Mouse (Mus musculus): Measurements from ENCODE around the gene Smg6. TPM values are rescaled to one million over a fixed set of nuclear protein-coding genes. Genes with fewer than 3 reads are reported as not detected.
A peak's percentile ranks its signal among the peaks of the same experiment; 100 is the strongest.

Smg6 gene
- polyA plus RNA-seq, 1 experiment from 2014 or later: 18.5 TPM

- 88% methylated on average over 2 of the region's 2 CpGs for WGBS
- H3K4me3 ChIP-seq (ENCODE audit: low read depth, low read length): no peak overlapping the region
- H3K36me3 ChIP-seq (ENCODE audit: control insufficient read depth, insufficient read depth, low read length): no peaks in the 10 kb centered on the region
- no peak for ATAC-seq (ENCODE audit: insufficient number of reproducible peaks, low FRiP score, low TSS enrichment, low read depth)
- H3K4me2 ChIP-seq (ENCODE audit: low read depth, severe bottlenecking): no peak overlapping the region
- no peaks in the 10 kb centered on the region for H3K27me3 ChIP-seq (ENCODE audit: control insufficient read depth, insufficient read depth, low read length)
- H3K9me3 ChIP-seq (ENCODE audit: control insufficient read depth, low read length): no peaks in the 10 kb centered on the region
- H3K9ac ChIP-seq (ENCODE audit: low read length): no peak overlapping the region
- no peak for DNase-seq (ENCODE audit: low spot score)
- H3K27ac ChIP-seq (replicated peaks; ENCODE audit: low read depth, low read length): no peak overlapping the region
- peaks cover 36% of the 10 kb centered on the region for H3K4me1 ChIP-seq (ENCODE audit: control insufficient read depth, insufficient read depth, low read length)
These were observed 220.2 kb downstream of the Smg6 start for GRCm38 (mm10) chr11:75145841-75146240.

DNA sequence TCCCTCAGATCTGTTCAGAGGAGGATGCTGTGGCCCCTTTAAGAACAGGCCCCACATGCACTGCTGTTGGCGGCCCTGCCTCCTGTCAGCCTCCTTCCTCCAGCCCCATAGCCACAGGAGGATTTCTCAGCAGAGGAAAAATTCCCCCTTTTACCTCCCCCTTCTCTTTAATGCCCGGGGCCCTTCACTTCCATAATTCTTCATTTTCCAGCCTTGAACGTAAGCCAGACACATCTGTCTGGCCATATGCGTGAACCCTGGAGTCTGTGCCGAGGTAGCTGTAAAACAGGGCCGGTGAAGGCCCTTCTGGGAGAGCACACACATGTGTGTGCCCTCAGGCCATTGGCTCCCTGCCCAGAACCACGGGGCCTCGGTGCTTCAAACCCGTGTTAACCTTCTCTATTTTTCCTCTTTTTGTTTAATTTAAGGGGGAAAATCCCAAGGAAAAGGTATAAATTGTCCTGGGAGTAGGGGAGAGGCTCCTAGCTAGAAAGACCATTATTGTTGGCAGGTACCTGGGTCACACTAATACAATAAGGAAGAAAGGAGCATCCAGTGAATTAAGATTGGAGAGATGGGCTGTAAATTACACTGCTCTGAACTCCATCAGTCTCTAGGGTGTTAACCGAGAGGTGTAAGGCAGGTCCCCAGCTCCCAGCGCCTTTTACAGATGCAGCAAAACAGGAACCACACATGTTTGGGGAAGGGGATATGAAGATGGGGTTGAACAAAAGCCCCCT is 221.7 kb downstream of the Smg6 start:
- no peaks in the 10 kb centered on the region for H3K9me3 ChIP-seq (ENCODE audit: control insufficient read depth, low read length)
- no peaks in the 10 kb centered on the region for H3K27me3 ChIP-seq (ENCODE audit: control insufficient read depth, insufficient read depth, low read length)
- 8% methylated on average over 11 of the region's 11 CpGs for WGBS
- H3K36me3 ChIP-seq (ENCODE audit: control insufficient read depth, insufficient read depth, low read length): no peaks in the 10 kb centered on the region
- H3K4me3 ChIP-seq (ENCODE audit: low read depth, low read length): no peak overlapping the region
- H3K4me1 ChIP-seq (ENCODE audit: control insufficient read depth, insufficient read depth, low read length): peaks cover 22% of the 10 kb centered on the region
- DNase-seq (ENCODE audit: low spot score) (peak; percentile 88), ATAC-seq (ENCODE audit: insufficient number of reproducible peaks, low FRiP score, low TSS enrichment, low read depth) (peak; percentile 93)
- peak overlapping the region; percentile 91 for H3K27ac ChIP-seq (replicated peaks; ENCODE audit: low read depth, low read length)
- H3K4me2 ChIP-seq (ENCODE audit: low read depth, severe bottlenecking): peak overlapping the region; percentile 25
- no peak overlapping the region for H3K9ac ChIP-seq (ENCODE audit: low read length)

DNA sequence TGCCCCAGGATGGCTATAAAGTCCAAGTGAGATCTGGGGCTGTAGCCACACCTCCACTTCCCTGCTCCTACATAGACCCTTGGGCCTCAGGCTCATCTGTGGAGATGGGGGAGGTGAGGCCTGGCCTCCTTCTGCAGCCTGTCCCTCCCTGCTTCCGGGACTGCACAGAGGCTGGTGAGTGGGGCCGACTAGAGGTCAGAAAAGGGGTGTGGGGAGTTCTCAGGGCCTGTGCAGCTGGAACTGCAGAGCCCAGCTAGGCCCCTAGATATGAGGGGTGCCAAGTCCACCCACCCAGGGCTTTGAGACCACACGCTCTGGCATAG is 222.2 kb downstream of the Smg6 start:
- H3K27ac ChIP-seq (replicated peaks; ENCODE audit: low read depth, low read length): peak overlapping the region; percentile 91
- peak; percentile 80 for ATAC-seq (ENCODE audit: insufficient number of reproducible peaks, low FRiP score, low TSS enrichment, low read depth)

GRCm38 (mm10) chr11:75148332-75149035 is 222.9 kb downstream of the Smg6 start:
- Histone ChIP-seq H3K4me2 (ENCODE audit: low read depth, severe bottlenecking) (peak overlapping the region; percentile 25; the same call in 1 of the 2 replicates), H3K36me3 (ENCODE audit: control insufficient read depth, insufficient read depth, low read length) (no peaks in the 10 kb centered on the region)
- DNase-seq (ENCODE audit: low spot score): peak; percentile 23

More for the DNA sequence above, 222.2 kb downstream of the Smg6 start:
- Histone ChIP-seq H3K4me2 (ENCODE audit: low read depth, severe bottlenecking) (peak overlapping the region; percentile 25), H3K9me3 (ENCODE audit: control insufficient read depth, low read length) (no peaks in the 10 kb centered on the region), H3K4me1 (ENCODE audit: control insufficient read depth, insufficient read depth, low read length) (peaks cover 22% of the 10 kb centered on the region), H3K4me3 (ENCODE audit: low read depth, low read length) (no peak overlapping the region), H3K27me3 (ENCODE audit: control insufficient read depth, insufficient read depth, low read length) (no peaks in the 10 kb centered on the region), H3K36me3 (ENCODE audit: control insufficient read depth, insufficient read depth, low read length) (no peaks in the 10 kb centered on the region), H3K9ac (ENCODE audit: low read length) (no peak overlapping the region)
- peak; percentile 72 for DNase-seq (ENCODE audit: low spot score)
- 24% methylated on average over 3 of the region's 3 CpGs for WGBS

DNA sequence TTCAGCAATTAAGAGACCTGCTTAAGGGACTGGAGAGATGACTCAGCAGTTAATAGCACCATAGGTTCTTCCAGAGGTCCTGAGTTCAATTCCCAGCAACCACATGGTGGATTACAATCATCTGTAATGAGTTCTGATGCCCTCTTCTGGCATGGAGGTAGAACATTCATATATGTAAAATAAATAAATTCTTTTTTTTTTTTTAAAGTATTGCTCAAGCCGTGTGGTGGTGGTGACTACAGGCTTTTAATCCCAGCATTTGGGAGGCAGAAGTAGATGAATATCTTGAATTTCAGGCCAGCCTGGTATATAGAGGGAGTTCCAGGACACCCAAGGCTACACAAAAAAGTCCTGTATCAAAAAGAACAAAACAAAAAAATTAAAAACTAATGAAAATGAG is 224.7 kb downstream of the Smg6 start:
- no peak overlapping the region for H3K4me2 ChIP-seq (ENCODE audit: low read depth, severe bottlenecking)
- H3K27me3 ChIP-seq (ENCODE audit: control insufficient read depth, insufficient read depth, low read length): no peaks in the 10 kb centered on the region
- DNase-seq (ENCODE audit: low spot score) (no peak), ATAC-seq (ENCODE audit: insufficient number of reproducible peaks, low FRiP score, low TSS enrichment, low read depth) (no peak)
- H3K36me3 ChIP-seq (ENCODE audit: control insufficient read depth, insufficient read depth, low read length): peaks cover 2% of the 10 kb centered on the region; the same call in 1 of the 2 replicates
- peaks cover 22% of the 10 kb centered on the region for H3K4me1 ChIP-seq (ENCODE audit: control insufficient read depth, insufficient read depth, low read length)
- H3K27ac ChIP-seq (replicated peaks; ENCODE audit: low read depth, low read length): no peak overlapping the region
- no peaks in the 10 kb centered on the region for H3K9me3 ChIP-seq (ENCODE audit: control insufficient read depth, low read length)
- H3K9ac ChIP-seq (ENCODE audit: low read length): no peak overlapping the region
- no peak overlapping the region for H3K4me3 ChIP-seq (ENCODE audit: low read depth, low read length)
- 79% methylated on average over 1 of the region's 1 CpGs for WGBS

More at GRCm38 (mm10) chr11:75148332-75149035, 222.9 kb downstream of the Smg6 start:
- Histone ChIP-seq H3K9me3 (ENCODE audit: control insufficient read depth, low read length) (no peaks in the 10 kb centered on the region), H3K27ac (replicated peaks; ENCODE audit: low read depth, low read length) (peak overlapping the region; percentile 91), H3K4me1 (ENCODE audit: control insufficient read depth, insufficient read depth, low read length) (peaks cover 22% of the 10 kb centered on the region), H3K4me3 (ENCODE audit: low read depth, low read length) (no peak overlapping the region), H3K27me3 (ENCODE audit: control insufficient read depth, insufficient read depth, low read length) (no peaks in the 10 kb centered on the region), H3K9ac (ENCODE audit: low read length) (no peak overlapping the region)
- no peak for ATAC-seq (ENCODE audit: insufficient number of reproducible peaks, low FRiP score, low TSS enrichment, low read depth)
- WGBS: 80% methylated on average over 11 of the region's 11 CpGs

GRCm38 (mm10) chr11:75152603-75153557 is 227.3 kb downstream of the Smg6 start:
- peaks cover 32% of the 10 kb centered on the region for H3K4me1 ChIP-seq (ENCODE audit: control insufficient read depth, insufficient read depth, low read length)
- H3K9me3 ChIP-seq (ENCODE audit: control insufficient read depth, low read length): no peaks in the 10 kb centered on the region
- no peak overlapping the region for H3K4me2 ChIP-seq (ENCODE audit: low read depth, severe bottlenecking)
- DNase-seq (ENCODE audit: low spot score): no peak
- no peaks in the 10 kb centered on the region for H3K27me3 ChIP-seq (ENCODE audit: control insufficient read depth, insufficient read depth, low read length)
- H3K9ac ChIP-seq (ENCODE audit: low read length): no peak overlapping the region
- no peak overlapping the region for H3K27ac ChIP-seq (replicated peaks; ENCODE audit: low read depth, low read length)
- no peak for ATAC-seq (ENCODE audit: insufficient number of reproducible peaks, low FRiP score, low TSS enrichment, low read depth)
- 84% methylated on average over 18 of the region's 18 CpGs for WGBS
- peaks cover 5% of the 10 kb centered on the region; the same call in 1 of the 2 replicates for H3K36me3 ChIP-seq (ENCODE audit: control insufficient read depth, insufficient read depth, low read length)
- no peak overlapping the region for H3K4me3 ChIP-seq (ENCODE audit: low read depth, low read length)

DNA sequence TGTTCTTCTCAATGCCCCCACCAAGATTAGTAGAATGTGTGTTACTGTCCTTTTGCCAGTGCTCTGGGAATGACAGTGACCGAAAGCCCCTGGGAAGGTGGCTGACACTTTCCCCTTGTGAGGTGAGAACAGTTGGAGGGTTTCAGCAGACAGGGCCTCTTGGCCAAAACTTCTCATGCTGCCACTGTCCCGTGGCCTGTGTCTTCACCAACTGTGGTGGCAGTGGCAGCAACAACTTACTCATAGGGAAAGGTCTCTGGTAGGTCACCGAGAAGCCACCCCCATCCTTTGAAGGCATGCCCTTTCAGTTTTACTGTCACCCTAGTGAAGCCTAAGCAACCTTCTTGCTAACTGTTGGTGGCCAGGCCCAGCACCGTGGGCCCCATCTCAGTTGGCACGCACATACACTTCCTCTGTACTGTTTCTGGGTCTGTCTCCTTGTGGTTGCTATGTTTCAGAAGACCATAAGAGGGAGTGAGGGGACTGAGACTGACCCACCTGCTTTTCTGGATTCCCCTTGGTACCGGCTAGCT is 228.5 kb downstream of the Smg6 start:
- H3K9ac ChIP-seq (ENCODE audit: low read length): no peak overlapping the region
- WGBS: 82% methylated on average over 6 of the region's 6 CpGs
- peaks cover 5% of the 10 kb centered on the region; the same call in 1 of the 2 replicates for H3K36me3 ChIP-seq (ENCODE audit: control insufficient read depth, insufficient read depth, low read length)

GRCm38 (mm10) chr11:75155985-75156384 is 230.4 kb downstream of the Smg6 start:
- no peaks in the 10 kb centered on the region for H3K9me3 ChIP-seq (ENCODE audit: control insufficient read depth, low read length)
- ATAC-seq (ENCODE audit: insufficient number of reproducible peaks, low FRiP score, low TSS enrichment, low read depth) (no peak), DNase-seq (ENCODE audit: low spot score) (no peak)
- peaks cover 21% of the 10 kb centered on the region for H3K4me1 ChIP-seq (ENCODE audit: control insufficient read depth, insufficient read depth, low read length)
- H3K9ac ChIP-seq (ENCODE audit: low read length): peak overlapping the region; percentile 22; the same call in 1 of the 2 replicates
- H3K27ac ChIP-seq (replicated peaks; ENCODE audit: low read depth, low read length): peak overlapping the region; percentile 38; the same call in 1 of the 2 replicates
- no peaks in the 10 kb centered on the region for H3K27me3 ChIP-seq (ENCODE audit: control insufficient read depth, insufficient read depth, low read length)
- 47% methylated on average over 6 of the region's 6 CpGs for WGBS
- no peak overlapping the region for H3K4me2 ChIP-seq (ENCODE audit: low read depth, severe bottlenecking)
- no peak overlapping the region for H3K4me3 ChIP-seq (ENCODE audit: low read depth, low read length)
- peaks cover 5% of the 10 kb centered on the region; the same call in 1 of the 2 replicates for H3K36me3 ChIP-seq (ENCODE audit: control insufficient read depth, insufficient read depth, low read length)

More for the DNA sequence above, 228.5 kb downstream of the Smg6 start:
- Histone ChIP-seq H3K9me3 (ENCODE audit: control insufficient read depth, low read length) (no peaks in the 10 kb centered on the region), H3K27ac (replicated peaks; ENCODE audit: low read depth, low read length) (no peak overlapping the region), H3K27me3 (ENCODE audit: control insufficient read depth, insufficient read depth, low read length) (no peaks in the 10 kb centered on the region), H3K4me3 (ENCODE audit: low read depth, low read length) (no peak overlapping the region), H3K4me2 (ENCODE audit: low read depth, severe bottlenecking) (no peak overlapping the region), H3K4me1 (ENCODE audit: control insufficient read depth, insufficient read depth, low read length) (peaks cover 21% of the 10 kb centered on the region)
- DNase-seq (ENCODE audit: low spot score) (no peak), ATAC-seq (ENCODE audit: insufficient number of reproducible peaks, low FRiP score, low TSS enrichment, low read depth) (no peak)

Data from limb, embryonic 11.5 days (tissue).